Mouse (Mus musculus) liver, embryonic 11.5 days (tissue): Measurements from ENCODE around the gene Ccnyl1. TPM values are rescaled to one million over a fixed set of nuclear protein-coding genes. Genes with fewer than 3 reads are reported as not detected.

ENCODE experiments used
- ATAC-seq: fragments of 200-750 bp; cut with Nextera tagmentation; replicated peaks from 2 replicates; pipeline ENCODE4 v1.8.0; 2017; ENCODE audit warnings: moderate number of reproducible peaks, mild to moderate bottlenecking, moderate TSS enrichment, moderate library complexity; ENCODE audit not compliant: low FRiP score
- DNase-seq: peaks from one replicate; pipeline ENCODE4 v3.0.0-alpha.2; 2017; ENCODE audit warnings: low spot score
- H3K27ac ChIP-seq: fragments of 300-500 bp; sonication (generic); 2 replicates; pipeline ENCODE4 v1.5.1; 2014; ENCODE audit warnings: mild to moderate bottlenecking, low read depth, low read length, control low read depth
- H3K27me3 ChIP-seq: fragments of 300-500 bp; sonication (generic); replicated peaks from 2 replicates; pipeline ENCODE4 v1.6.1; 2014; ENCODE audit warnings: low read length, mixed read lengths; ENCODE audit not compliant: control insufficient read depth, insufficient read depth
- H3K36me3 ChIP-seq: fragments of 300-500 bp; sonication (generic); 2 replicates; pipeline ENCODE4 v1.6.1; 2014; ENCODE audit warnings: mild to moderate bottlenecking, low read length, moderate library complexity, mixed read lengths; ENCODE audit not compliant: control insufficient read depth, insufficient read depth
- H3K4me1 ChIP-seq: fragments of 300-500 bp; sonication (generic); replicated peaks from 2 replicates; pipeline ENCODE4 v1.6.1; 2014; ENCODE audit warnings: low read length, mixed read lengths; ENCODE audit not compliant: control insufficient read depth, insufficient read depth
- H3K4me2 ChIP-seq: fragments of 300-500 bp; sonication (generic); 2 replicates; pipeline ENCODE4 v1.6.1; 2014; ENCODE audit warnings: mild to moderate bottlenecking, control low read depth, moderate library complexity
- H3K4me3 ChIP-seq: fragments of 300-500 bp; sonication (generic); 2 replicates; pipeline ENCODE4 v1.5.1; 2014; ENCODE audit warnings: low read depth, low read length, control low read depth
- H3K9ac ChIP-seq: fragments of 300-500 bp; sonication (generic); 2 replicates; pipeline ENCODE4 v1.6.1; 2014; ENCODE audit warnings: low read depth, low read length, control low read depth
- H3K9me3 ChIP-seq: fragments of 300-500 bp; sonication (generic); 2 replicates; pipeline ENCODE4 v1.6.1; 2016; ENCODE audit warnings: low read length, inconsistent platforms, mixed read lengths; ENCODE audit not compliant: control insufficient read depth
- WGBS: fragments of 180-500 bp; shearing (Covaris S2); extraction: QIAGEN DNeasy Blood & Tissue Kit; methylation state at CpG from one replicate; pipeline ENCODE4 v1.1.7; 2014; 5-methylcytosine and 5-hydroxymethylcytosine counted together
- polyA plus RNA-seq: library from polyadenylated mRNA; unstranded; fragments of >200 nt; fragmentation: Nextera tagmentation; extraction: Ambion mirVana; gene quantifications from 2 replicates; pipeline ENCODE4 v1.2.1, GENCODE M21; 2014

Ccnyl1 gene
- polyA plus RNA-seq, 1 experiment from 2014 or later: 4.7 TPM

DNA sequence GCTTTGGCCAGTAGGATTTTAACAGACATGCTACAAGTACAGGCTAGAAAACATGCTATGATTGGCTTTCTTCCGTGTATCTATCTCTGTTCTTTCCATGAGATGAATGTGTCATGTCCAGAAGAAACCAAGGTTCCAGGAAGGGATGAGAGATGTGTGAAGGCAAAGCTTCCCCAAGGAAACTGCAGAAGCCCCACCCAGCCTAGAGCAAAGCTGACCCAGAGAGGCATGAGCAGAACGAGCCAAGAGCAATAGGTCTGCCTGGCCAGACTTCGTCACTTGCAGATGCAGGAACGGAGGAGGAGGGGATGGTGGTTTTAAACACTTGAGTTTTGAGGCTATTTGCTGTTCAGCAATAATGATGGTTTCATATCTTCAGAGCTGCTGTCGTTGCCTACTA lies 67.5 kb downstream of the Ccnyl1 start:
- ATAC-seq (no peak), DNase-seq (no peak)
- Histone ChIP-seq H3K27ac (no peak overlapping the region), H3K4me1 (no peaks in the 10 kb centered on the region; the same call in 1 of the 2 replicates), H3K27me3 (no peaks in the 10 kb centered on the region), H3K9me3 (no peaks in the 10 kb centered on the region), H3K36me3 (no peaks in the 10 kb centered on the region), H3K4me2 (no peak overlapping the region), H3K4me3 (no peak overlapping the region), H3K9ac (no peak overlapping the region)
- 76% methylated on average over 5 of the region's 5 CpGs for WGBS

DNA sequence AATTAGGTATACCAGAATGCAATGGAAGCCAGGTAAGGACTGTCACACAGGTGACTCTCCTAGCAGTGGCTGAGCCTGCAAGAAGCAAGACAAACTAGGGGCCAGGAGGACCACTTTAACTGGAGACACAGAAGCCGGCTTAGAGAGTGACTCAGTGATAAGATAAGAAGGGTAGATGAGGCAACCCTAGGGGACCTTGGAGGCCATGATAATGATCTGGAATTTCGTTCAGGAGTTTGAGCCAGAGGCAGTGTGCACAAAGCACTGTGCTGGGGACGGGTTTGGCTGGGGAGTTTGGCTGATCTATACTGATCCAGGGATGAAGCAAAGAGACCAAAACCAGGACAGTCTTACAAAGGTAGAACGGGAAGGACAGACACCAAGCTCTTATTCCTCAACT lies 71.4 kb downstream of the Ccnyl1 start:
- Histone ChIP-seq H3K36me3 (no peaks in the 10 kb centered on the region), H3K9me3 (no peaks in the 10 kb centered on the region), H3K4me3 (no peak overlapping the region), H3K27me3 (no peaks in the 10 kb centered on the region), H3K9ac (no peak overlapping the region), H3K4me1 (no peaks in the 10 kb centered on the region), H3K27ac (no peak overlapping the region), H3K4me2 (no peak overlapping the region)
- ATAC-seq: no peak
- DNase-seq: no peak
- WGBS: 39% methylated on average over 4 of the region's 4 CpGs

GRCm38 (mm10) chr1:64770169-64770568 lies 79.9 kb downstream of the Ccnyl1 start:
- DNase-seq: no peak
- H3K36me3 ChIP-seq: no peaks in the 10 kb centered on the region
- H3K9me3 ChIP-seq: no peaks in the 10 kb centered on the region
- H3K4me2 ChIP-seq: no peak overlapping the region
- H3K4me3 ChIP-seq: no peak overlapping the region
- WGBS: 58% methylated on average over 6 of the region's 6 CpGs
- H3K9ac ChIP-seq: no peak overlapping the region
- H3K27ac ChIP-seq: no peak overlapping the region
- no peaks in the 10 kb centered on the region for H3K27me3 ChIP-seq
- no peaks in the 10 kb centered on the region for H3K4me1 ChIP-seq
- no peak for ATAC-seq

GRCm38 (mm10) chr1:64773305-64773704 lies 83.0 kb downstream of the Ccnyl1 start:
- H3K9me3 ChIP-seq: no peaks in the 10 kb centered on the region
- no peak overlapping the region for H3K4me3 ChIP-seq
- H3K27me3 ChIP-seq: no peaks in the 10 kb centered on the region
- DNase-seq (no peak), ATAC-seq (no peak)
- H3K4me1 ChIP-seq: no peaks in the 10 kb centered on the region
- H3K36me3 ChIP-seq: no peaks in the 10 kb centered on the region
- 77% methylated on average over 4 of the region's 4 CpGs for WGBS
- H3K27ac ChIP-seq: no peak overlapping the region
- H3K4me2 ChIP-seq: no peak overlapping the region
- no peak overlapping the region for H3K9ac ChIP-seq

Other genes starting within 250 kb of the Ccnyl1 start
- gene Creb1, start 157.8 kb upstream of the Ccnyl1 start, polyA plus RNA-seq: 31.4 and 32.4 TPM in 2 replicates
- 16.1 and 16.3 TPM in 2 replicates for gene Mettl21a, start 73.2 kb upstream of the Ccnyl1 start, polyA plus RNA-seq
- gene Fzd5, start 47.3 kb downstream of the Ccnyl1 start, polyA plus RNA-seq: 2.2 and 2.7 TPM in 2 replicates